In the genomic region with DNA sequence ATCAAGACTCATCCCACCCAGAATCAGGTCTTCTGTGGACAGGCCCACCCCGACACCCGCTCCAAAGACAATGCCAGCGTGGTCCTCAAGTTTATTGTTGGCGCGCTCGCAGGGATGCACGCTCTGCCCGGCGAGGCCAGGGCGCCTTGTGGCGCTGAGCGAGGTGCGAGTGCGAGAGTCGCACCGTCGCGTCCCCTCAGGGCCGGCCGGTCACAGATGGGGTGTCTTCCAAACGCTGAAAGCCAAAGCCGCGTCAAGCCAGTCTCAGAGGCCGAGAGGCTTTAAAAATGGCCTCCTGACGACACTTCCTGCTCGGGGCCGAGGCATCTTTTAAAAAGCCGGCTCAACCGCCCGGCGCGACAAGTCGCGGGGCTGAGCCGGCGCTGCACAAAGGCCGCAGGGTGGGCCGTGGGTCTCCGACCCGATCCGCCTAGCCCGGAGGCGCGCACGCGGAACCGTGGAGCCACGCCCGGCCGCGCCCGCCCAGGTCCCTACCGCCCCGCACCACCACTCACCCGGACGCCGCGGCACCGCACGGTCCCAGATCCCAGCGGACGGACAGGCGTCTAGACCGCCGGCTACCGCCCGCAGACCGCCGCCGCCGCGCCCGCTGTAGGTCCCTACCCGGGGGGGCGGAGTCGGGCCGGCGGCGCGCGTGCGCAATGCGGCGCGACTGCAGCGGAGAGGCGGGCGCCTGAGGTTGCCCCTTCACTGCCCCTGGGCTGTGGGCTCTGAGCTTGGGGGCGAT, we compare ENCODE assay signal across 8 mouse cellular contexts. TPM values are rescaled to one million over a fixed set of nuclear protein-coding genes. Genes with fewer than 3 reads are reported as not detected.
A peak's percentile ranks its signal among the peaks of the same experiment; 100 is the strongest.
DNase-seq lines count a peak whose midpoint lies in the region; ATAC-seq lines count a peak whose summit lies in the region.

Gene Zfp518b (minus strand): TSS at position 663 of the 748 bp plus-strand sequence.

- intact Hi-C loops in gastrocnemius, postnatal 14 days (cut with DNase I; ENCODE audit: low total_unique reads), result no loop called here
- intact Hi-C loops in left cerebral cortex, postnatal 10 days (cut with DNase I), result no loop called here

- H3K4me1 ChIP-seq in megakaryocyte, embryonic 14.5 days, result peaks cover 11% of the 10 kb centered on the region

- peak; percentile 76 to 83 for DNase-seq in adrenal gland, adult 18-20 months (ENCODE audit: low spot score in 2 of 2)
- peak; percentile 84 for DNase-seq in gastrocnemius, postnatal 14 days
- DNase-seq in left cerebral cortex, postnatal 10 days (ENCODE audit: extremely low spot score in 1 of 2, low spot score in 2 of 2), result peak; percentile 55 to 89
- DNase-seq in right cerebral cortex, postnatal 10 days (ENCODE audit: low spot score in 2 of 2), result peak; percentile 76 to 83
- DNase-seq in urinary bladder, postnatal 25 days (ENCODE audit: low spot score), result peak; percentile 80

- ATAC-seq in common myeloid progenitor, adult 5-6 weeks (replicated peaks; ENCODE audit: low read depth, poor library complexity, severe bottlenecking), result peak; percentile 80
- ATAC-seq in inflammation-experienced regulatory T-cells, adult 6 months, result peak; percentile 52

- peaks cover 25% of the 10 kb centered on the region for H3K36me3 ChIP-seq in megakaryocyte, embryonic 14.5 days (replicated peaks; ENCODE audit: low read length)

- H3K9me3 ChIP-seq in megakaryocyte, embryonic 14.5 days, result no peaks in the 10 kb centered on the region

- peak within 1 kb of the TSS; percentile 95 for H3K4me3 ChIP-seq in megakaryocyte, embryonic 14.5 days (replicated peaks)

- H3K27me3 ChIP-seq in megakaryocyte, embryonic 14.5 days (replicated peaks), result peaks cover 45% of the 10 kb centered on the region

RNA-seq across cellular contexts. Expression of gene Zfp518b, which starts in this region (rescaled TPM):
- 1 to 10 TPM; 3.3 to 3.4 TPM for total RNA-seq in adrenal gland, adult 18-20 months (2021)
- 4.7 and 5.8 TPM in 2 replicates for total RNA-seq in common myeloid progenitor, adult 5-6 weeks (2017)
- 1 to 10 TPM; 3.2 to 3.3 TPM for total RNA-seq in gastrocnemius, postnatal 14 days (2021)
- 1 to 10 TPM in 1 of 3 experiments, under 1 TPM in 2; 0.60 to 1.3 (median 0.73) TPM for polyA plus RNA-seq in inflammation-experienced regulatory T-cells, adult 6 months (2017; shearing (Covaris generic))
- total RNA-seq in left cerebral cortex, postnatal 10 days (2021), result 10 to 100 TPM; 19.4 to 26.1 TPM
- polyA plus RNA-seq in megakaryocyte, embryonic 14.5 days (2012; ENCODE audit: insufficient read depth, low replicate concordance), result 0.13 TPM in 1 of 2 replicates, not detected in the other

Comparison
In these comparisons a context has a peak if more than half of its experiments do, and no peak if none do; other contexts are left out.
1. Peak in every context shown above with its lines: DNase-seq, ATAC-seq and H3K4me3 ChIP-seq.